20 mouse cellular contexts compared by ENCODE assay signal in genomic region chrX:134588261-134588660, GRCm38 (mm10).
"Had no signal": no experiment of that assay in that cellular context is flagged by ENCODE, and none has a peak within 500 bp of the region (broad histone marks: within the 10 kb centered on the region; RNA-seq: fewer than 3 reads in every experiment).

No protein-coding gene starts in this region.

- ATAC-seq: liver, postnatal 0 days; lung, postnatal 0 days had no signal

- H3K27ac ChIP-seq: limb, embryonic 10.5 days; limb, embryonic 13.5 days; liver, embryonic 14.5 days; macrophage; midbrain, embryonic 10.5 days; neural tube, embryonic 12.5 days; neural tube, embryonic 15.5 days; stomach, embryonic 15.5 days had no signal

- DNase-seq: kidney, adult 2 months; kidney, postnatal 10 days; kidney, postnatal 36 days; liver, postnatal 0 days; lung, embryonic 14.5 days; midbrain, embryonic 14.5 days; right cerebral cortex, adult 18-20 months; right cerebral cortex, postnatal 14 days; spleen, adult 18-20 months; thymus, postnatal 25 days had no signal

- H3K27me3 ChIP-seq: limb, embryonic 13.5 days; megakaryocyte, embryonic 14.5 days; neural tube, embryonic 12.5 days; neural tube, embryonic 15.5 days; stomach, embryonic 15.5 days had no signal

- H3K4me3 ChIP-seq: limb, embryonic 10.5 days; limb, embryonic 13.5 days; megakaryocyte, embryonic 14.5 days; midbrain, embryonic 10.5 days; neural tube, embryonic 12.5 days; neural tube, embryonic 15.5 days; stomach, embryonic 15.5 days had no signal

- H3K4me2 ChIP-seq: limb, embryonic 13.5 days; neural tube, embryonic 12.5 days; neural tube, embryonic 15.5 days; stomach, embryonic 15.5 days had no signal

- H3K9me3 ChIP-seq: limb, embryonic 10.5 days; limb, embryonic 13.5 days; midbrain, embryonic 10.5 days; neural tube, embryonic 12.5 days; neural tube, embryonic 15.5 days; stomach, embryonic 15.5 days had no signal

- H3K4me1 ChIP-seq: limb, embryonic 10.5 days; neural tube, embryonic 12.5 days; stomach, embryonic 15.5 days had no signal

- H3K36me3 ChIP-seq: neural tube, embryonic 15.5 days; stomach, embryonic 15.5 days had no signal

- H3K9ac ChIP-seq: limb, embryonic 13.5 days; liver, embryonic 14.5 days; liver, postnatal 0 days; lung, embryonic 14.5 days; neural tube, embryonic 12.5 days; neural tube, embryonic 15.5 days; stomach, embryonic 15.5 days had no signal
